Mouse (Mus musculus): Measurements from ENCODE around the gene Sept11.

The Sept11 gene

DNA sequence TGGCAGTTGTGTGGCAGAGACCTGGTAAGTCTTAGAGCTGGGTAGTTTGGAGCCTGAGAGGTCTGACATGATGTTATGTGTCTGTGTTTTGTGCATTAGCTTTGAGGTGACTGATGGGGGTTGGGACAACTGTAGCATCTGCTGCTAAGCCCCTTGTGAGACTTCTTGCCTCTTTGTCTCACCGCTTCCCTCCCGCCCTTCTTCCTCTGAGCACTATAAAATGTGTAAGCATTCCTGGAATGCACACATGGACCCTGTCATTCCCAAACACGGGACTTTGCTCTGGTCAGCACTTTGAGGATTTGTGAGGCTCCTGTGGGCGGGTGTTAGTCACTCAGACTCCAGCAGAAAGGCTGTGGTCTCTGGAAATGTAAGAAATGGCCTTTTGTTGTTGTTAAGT, 36.7 kb downstream of the Sept11 start:
- DNase-seq, result no peak

DNA sequence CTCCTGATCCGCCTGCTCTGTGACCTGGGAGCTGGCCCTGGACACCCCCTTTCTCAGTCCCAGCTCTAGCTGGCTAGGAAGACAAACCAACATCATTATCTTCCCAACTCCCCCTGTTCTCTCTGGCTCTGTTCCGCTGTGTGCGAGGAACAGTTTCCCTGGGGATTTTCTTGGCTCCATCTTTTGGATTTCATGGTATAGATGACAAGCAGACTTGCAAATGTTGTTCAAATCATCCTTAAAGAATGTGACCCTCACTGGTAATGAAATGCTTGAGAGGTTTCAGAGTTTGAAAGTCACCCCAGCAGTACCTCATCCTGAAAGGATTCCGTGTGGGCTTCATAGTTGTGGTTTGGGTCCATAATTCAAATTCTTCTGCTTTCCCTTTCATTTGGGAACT, 38.2 kb downstream of the Sept11 start:
- DNase-seq, result no peak

DNA sequence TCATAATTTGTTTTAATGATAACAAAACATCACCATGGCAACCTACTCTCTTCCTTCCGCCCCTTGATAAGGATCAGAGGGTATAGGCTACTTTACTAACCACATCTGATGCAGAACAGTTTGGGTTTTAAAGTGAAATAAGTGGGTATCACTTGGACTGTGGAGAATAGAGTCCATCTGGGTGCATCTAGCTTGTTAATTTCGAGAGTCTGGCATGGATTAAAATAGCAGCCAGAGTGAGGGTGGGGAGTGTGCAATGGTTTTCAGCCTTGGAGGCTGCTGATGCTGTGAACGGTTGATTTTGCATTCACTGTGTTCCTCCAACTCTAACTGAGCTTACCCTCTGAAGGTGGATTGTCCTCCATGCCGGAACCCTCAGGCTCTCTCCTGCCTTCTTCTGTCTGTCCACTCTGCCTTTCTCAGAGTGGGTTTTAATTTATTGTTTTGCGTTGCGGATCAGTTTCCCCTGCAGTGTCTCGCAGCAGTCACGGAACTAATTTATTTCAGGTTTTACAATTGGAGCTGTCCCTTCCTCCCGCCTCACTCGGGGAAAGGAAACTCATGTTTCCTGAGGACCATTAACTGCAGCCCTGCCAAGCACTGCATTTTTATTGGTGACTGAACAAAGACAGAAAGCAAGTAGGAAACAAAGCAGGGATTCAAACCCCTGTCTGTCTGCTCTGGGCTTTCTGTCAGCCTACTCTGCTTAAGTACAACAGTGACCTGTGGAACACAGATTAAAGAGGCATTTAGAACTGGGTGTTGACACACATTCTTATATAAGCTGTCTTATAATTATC, 40.4 kb downstream of the Sept11 start:
- DNase-seq, result no peak

DNA sequence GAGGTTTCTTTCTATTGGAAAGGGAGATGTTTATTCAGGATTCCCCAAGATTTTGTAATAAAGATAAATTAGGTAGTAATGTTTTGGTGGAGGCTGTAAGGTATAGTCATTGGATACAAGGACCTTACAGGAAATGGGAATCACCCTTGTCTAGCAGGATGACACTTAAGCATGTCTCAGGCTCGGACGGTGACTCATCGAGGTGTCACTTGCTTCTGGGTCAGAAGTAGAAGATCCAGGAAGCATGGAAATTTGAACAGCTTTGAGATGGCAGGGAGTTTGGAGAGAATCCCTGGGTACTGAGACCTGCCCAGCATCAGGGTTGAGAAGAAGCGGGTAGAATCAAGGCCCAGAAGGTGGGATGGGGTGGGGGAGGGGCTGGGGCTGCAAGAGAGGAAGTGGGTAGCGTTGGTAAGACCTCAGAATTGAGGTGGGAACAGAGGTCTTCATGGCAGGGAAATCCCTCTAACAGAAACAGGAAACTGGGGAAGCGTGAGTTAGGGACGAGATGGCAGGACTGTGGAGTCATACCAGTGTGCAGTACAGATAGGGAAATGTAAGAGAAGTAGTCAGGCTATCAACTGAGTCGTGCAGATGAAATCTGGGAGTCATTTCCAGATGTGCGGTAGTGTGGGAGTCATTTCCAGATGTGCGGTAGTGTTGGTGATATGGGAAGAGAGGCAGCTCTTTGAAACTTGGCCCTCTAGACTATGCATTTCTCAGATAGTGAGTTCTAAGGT, 42.3 kb downstream of the Sept11 start:
- DNase-seq, result no peak

DNA sequence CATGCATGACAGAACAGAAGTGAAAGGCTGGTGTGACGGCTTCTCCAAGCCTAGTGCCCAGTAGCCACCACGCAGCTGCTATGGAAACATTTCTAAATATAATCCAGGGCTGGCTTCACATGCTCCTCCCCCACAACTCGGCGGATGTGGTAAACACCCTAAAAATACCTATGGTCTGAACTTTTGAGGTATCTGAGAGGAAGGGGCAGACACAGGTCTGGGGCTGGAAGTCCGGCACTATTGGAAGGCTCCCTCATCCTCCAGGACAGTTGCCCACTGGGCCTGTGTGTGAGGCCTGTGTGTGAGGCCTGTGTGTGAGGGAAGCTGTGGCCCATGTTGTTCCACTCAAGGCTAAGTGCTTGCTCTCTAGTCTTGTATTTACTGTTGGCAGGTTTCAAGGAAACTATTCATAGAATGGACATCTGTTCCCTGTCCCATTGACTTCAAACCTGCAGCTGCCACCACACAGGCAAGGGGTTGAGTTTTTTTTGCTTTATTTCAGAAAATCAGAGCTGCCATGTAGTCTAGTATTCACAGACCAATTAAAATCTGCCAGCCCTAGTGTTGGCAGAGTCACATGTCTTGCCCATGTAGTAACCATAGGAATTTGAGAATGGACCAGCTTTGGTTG, 43.8 kb downstream of the Sept11 start:
- DNase-seq, result peak; percentile 63

DNA sequence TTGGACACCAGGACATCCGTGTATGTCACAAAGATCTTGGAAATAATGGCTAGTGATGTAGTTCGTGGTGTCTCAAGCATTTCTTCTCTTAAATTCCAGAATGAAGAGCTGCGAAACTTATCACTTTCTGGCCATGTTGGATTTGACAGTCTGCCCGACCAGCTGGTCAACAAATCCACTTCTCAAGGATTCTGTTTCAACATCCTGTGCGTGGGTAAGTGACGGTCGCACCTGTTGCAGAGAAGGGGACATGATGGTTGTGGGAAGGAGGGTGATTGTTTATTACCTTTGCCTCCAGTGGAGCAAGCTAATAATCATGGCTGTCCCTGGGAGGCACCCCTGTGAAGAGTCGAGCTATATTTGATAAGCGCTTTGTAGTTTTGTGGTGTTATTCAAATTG, 46.1 kb downstream of the Sept11 start:
- no peak for DNase-seq

DNA sequence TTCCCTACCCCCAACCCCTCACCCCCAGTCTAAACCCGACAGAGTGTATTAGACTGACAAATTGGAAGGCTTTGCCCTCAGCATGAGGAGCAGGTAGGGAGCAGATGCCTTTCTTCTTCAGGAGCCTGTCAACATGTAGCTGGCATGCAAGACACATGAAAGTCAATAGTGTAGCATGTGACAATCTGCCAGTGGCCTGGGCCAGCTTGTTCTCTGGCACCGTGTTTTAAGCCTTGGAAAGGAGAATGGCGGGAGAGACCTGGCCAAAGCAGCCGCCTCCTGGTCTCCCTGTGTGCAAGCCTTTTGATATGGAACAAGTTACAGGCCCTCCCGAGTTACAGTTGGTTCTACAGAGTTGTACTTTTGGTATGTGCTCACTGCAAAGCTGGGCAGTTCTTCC, 47.5 kb downstream of the Sept11 start:
- no peak for DNase-seq

DNA sequence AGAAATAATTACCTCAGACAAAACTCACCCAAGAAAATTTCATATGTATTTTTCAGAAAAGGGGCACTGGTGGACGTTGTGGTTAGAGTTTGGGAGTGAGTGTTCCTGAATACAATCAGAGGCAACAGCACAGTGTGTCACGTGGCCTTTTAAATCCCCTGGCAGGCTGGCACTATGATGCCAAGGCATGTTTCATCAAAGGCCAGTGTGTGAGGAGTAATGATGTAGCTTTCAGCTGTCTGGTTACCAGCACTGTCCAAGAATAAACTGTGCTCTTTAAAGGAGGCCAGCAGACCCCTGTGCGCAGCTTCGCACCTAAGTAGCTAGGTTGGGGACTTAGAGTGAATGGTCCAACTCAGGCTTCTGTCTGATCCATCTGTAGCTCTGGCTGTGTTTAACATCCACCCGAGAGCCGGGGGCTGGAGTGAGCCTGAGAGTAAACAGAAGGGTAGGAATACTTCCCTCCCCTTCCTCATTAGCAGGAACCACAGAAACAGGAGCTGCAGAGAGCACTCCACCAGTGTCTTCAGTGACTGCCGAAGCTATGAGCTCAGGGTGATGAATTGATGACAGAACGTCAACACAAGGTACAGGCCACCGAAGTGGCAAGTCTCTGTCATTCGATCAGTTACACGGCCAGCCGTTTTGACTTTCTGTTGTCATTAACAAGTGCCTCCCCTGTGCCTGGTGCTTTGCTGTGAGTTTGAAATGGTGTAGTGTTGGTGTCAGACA, 50.3 kb downstream of the Sept11 start:
- no peak for DNase-seq

DNA sequence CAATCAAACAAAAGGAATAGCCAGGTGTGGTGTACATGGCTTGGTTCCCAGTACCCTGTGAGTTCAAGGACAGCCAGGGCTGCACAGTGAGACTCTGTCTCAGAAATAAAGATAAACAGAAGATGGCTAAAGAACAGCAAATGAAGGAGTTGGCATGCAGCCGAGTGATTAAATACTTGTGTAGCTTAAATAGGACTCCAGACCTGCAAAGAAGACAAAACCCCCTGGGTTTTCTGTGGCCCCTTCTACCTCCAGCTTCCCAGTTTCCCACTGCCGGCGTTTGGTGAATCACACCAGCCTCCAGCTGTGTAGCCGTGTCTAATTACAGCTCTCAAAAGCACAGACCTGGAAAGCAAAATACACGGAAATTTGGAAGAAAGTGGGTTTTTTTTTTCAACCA, 51.6 kb downstream of the Sept11 start:
- DNase-seq, result no peak

DNA sequence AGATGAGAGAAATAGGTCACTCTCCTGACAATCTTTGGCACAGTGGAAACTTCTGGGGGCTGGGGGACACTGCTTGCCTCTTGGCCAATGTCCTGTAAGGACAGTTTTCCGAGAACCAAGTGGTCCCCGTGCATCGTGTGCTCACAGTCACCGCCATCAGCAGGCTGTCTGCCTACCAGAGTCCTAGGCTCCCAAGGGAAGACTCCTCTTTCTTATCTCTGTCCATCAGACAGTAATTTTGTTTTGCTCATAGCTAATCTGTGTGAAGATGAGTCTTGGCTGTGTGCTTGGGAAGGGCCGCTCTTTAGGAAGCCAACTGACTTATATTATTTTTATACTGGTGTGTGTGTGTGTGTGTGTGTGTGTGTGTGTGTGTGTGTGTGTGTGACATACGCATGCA, 52.3 kb downstream of the Sept11 start:
- DNase-seq, result no peak

DNA sequence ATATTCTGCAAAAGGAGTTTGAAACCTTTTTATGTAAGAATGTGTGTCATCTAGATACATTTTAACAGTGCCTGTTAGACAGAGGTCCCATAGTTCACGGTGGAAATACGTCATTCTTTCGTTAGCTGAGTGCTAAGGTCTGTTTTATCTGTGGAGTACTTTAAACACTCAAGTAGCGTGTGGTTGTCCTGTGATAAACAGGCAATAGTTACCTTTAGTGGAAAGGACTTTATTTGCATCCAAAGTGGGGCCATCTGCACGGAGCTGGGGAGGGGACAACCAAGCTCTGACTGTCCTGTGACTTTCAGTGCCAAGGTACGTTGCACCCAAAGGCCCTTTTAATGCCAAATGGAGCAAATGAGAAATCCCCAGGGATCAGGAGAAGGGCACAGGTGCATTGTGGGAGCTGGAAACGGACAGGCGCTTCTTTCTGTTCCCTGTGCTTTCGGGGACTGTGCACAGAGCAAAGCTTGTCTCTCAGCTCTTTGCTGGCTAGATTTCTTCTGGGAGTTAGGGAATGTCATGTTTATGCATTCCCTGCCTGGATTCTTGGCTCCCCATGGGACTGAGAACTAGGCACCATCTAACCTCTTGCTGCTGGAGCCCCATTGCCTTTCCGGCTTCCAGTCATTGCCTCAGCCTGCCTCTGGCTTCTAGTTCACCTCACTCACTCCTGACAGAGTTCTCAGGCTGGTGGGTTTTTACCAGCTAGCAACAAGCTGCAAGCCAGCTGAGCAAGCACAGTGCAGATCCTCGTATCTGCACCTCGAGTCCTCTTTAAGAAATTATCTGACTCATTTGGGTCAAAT, 56.9 kb downstream of the Sept11 start:
- no peak for DNase-seq

DNA sequence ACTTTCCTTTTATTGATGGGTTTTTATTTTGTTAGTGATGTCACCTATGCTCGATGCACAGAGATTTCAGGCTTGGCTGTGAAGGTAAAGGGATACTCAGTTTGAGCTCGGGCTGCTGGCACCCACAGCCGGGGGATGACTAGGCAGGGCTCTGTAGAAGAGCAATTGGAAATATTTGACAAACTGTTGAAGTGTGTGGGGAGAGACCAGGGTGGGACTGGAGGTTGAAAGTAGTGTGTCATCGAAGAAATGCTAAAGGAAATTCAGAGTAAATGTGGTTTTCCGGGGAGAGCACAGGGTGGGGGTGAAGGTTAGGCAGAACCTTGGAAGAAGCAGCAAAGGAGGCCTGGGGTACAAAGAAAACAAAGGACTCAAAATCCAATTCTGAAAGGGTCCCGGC, 58.7 kb downstream of the Sept11 start:
- peak; percentile 20 for DNase-seq

DNA sequence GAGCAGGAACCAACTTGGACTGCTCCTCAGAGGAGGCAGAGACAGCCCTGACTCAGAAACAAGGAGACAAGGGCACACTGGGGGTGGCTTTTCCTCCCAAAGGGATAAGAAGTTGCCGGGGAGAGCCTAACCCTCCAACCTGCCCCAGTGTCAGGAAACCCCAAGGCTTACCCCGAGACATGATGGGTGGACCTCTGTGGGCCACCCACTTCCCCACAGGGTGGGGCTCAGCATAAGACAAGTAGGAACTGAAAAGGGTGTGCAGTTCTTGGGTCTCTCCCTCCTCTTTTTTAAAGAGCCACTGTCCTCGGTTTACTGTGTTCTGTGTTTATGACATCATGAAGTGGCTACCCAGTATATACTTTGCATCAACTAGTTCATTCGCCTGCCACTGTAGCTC, 59.2 kb downstream of the Sept11 start:
- peak; percentile 21 for DNase-seq

DNA sequence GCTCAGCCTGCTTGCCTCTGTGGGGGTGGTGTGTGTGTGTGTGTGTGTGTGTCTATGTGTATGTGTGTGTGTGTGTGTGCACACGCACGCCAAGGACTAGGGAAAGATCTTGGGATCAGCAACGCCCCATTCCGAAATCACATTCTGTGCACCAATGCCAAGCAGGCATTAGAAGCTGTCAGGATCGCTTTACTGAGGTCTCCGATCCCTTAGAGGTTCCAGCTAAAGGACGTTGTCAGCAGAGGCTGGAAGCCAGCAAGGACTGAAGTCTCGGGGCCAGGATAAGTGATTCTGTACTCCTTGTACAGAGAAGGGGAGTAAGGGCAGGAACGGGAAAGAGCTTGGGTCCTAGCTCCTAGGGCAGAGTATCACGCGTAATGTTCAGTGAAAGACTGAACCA, 61.2 kb downstream of the Sept11 start:
- DNase-seq, result no peak

DNA sequence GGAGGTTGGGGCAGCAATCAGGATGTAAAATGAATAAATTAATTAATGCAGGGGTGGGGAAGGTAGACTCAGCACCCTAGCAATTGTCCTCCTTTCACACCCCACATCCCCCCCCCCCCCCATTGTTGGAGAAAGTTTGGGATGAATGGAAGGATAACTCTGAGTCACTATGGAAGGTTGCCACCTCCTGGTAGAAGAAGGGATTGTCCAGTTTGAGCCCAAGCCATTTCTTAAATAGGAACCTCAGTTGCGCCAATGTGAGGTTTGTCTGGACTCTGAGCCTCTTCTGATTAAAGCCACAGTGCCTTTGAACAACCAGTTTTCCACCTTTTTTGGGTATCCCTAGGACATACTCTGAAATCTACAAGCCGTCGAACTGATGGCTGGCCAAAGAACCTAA, 70.3 kb downstream of the Sept11 start:
- peak; percentile 23 for DNase-seq

DNA sequence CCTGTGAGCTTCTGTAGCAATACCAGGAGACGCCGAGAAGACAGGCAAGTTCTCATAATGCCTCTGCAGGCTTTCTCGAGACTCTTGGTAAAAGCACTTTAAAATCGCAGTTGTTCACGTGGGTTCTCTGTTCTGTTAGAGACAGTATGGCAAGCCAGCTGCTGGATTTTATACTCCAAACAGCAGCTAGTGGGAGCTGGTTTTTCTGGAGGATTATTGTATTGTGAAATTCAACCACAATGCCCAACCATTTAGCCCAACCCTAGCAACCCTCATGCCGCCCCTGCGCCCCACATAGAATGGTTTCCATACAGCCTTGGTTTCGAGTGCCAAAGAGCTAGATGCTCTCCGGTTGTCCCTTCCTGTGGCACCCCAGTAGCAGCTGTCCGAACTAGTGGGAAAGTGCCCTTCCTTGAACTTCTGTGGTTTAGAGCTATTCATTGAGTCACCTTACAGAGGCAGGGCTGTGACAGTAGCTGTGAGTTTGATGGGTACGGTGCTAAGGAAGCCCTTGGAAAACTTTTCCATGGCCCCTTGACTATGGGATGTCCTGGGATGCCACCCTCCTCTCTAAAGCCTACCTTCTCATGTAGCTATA, 74.8 kb downstream of the Sept11 start:
- DNase-seq, result no peak

DNA sequence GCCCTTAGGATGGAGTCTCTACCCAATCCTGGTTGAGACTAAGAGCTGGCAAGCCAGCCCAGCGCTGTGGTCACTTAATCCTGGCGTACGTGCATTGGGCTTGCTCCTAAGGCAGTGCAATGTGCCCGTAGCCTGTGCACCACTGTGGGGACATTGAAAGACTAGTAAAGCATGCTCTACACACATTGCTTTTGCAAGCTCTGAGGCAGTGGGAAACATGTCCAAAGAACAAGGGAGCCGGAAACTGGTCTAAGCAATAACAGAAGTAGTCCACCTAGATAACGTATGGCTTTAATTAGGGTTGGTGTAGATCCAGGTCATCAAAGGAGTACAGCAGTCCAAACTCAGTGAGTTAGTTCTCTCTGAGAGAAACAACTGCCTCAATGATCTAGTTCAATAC, 75.4 kb downstream of the Sept11 start:
- no peak for DNase-seq

DNA sequence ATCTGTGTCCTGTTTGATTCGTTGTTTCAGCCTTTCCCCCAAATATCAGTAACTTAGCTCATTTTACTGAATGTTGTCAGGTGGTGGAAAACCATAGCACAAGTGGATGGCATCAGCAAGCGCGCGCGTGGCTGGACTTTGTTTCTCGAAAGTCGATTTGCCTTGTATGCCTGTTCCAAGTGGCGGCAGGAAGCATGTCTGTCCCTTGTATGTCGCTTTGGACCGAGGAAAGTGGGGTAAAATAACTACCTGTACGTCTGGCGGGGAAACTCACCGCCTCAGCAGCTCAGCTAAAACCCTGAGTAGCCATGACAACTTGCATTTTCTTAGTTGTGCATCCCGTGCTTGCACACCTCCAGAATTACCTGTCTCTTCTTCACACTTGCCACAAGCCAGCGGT, 78.2 kb downstream of the Sept11 start:
- no peak for DNase-seq

DNA sequence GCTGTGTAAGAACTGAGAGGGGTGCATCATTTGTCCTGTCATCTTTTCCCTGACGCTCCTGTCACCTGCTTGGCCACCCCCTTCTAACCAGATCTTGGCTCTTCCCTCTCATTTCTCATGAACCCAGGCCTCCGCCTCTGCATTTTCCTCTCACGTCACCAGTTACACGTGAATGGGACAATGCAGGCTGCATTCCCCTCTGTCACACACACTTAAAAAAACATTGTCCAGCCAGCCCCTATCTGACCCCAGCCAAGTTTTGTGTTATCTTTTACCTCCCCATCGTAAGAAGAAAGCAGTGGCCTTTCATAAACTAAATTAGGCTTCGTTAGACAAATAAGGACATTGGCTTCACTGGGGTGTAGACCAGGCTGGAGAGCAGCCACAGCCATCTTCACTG, 79.3 kb downstream of the Sept11 start:
- DNase-seq, result no peak

DNA sequence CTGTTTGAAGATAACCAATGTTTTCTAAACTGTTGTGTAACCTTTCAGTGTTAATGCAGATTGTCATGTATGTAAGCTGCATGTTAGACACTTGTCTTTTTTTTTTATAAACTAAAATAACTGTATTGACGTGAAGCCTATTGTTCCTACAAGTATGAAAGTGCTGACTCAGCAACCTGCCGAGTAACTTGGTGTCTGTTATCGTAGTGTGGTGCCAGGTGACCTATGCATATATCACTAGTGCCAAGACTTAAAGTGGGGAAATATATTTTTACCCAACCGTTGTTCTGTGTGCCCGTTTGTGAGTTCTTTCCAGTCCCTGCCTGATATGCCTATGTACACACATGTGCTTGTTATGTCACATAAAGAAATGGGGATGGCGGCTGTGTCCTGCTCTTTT, 81.4 kb downstream of the Sept11 start:
- DNase-seq, result no peak

DNA sequence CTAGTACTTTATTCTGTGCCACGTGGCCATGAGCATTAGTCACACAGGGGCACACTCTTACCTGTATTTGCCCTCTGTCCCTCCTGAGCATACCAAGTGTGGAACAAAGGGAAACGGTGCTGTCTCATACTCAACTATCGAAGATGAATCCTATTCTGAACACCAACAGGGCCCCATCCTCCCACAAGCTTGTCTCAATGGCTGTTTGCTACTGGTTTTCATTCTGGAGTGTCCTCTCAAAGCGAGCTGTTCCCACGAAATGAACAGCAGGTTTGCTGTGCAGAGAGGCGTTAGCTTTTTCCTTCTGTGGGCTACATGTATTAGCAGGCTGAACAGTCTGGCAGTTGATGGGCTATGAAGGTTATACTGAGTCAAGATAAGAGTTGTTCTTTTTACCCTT, 85.4 kb downstream of the Sept11 start:
- no peak for DNase-seq

DNA sequence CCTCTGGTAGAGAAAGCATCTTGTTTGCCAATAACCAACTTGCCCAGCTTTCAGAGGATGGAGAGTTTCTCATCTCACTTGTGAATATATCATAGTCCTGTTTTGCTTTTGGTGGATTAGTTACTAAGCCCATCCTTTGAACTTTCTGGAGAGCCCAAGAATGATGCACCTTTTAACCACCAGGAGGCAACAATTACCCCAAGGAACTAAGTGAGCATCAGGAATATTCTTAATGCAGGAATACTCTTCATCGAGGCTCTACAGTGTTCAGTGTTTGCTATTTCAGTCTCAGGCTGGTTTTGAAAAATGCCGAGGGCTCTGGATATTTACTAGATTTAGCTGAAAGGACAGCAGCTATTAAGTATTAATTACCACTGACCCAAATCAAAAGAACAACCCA, 87.0 kb downstream of the Sept11 start:
- DNase-seq, result peak; percentile 37
